Mouse (Mus musculus) hindbrain, embryonic 10.5 days (tissue): ENCODE data around the gene Hibadh. TPM values are rescaled to one million over a fixed set of nuclear protein-coding genes. Genes with fewer than 3 reads are reported as not detected.
"Not testable (repeated sequence)": the region's sequence is repeated elsewhere in the genome, so short reads cannot be mapped to it uniquely, and the experiment has no call there.

Source experiments
- DNase-seq: peaks from one replicate; pipeline ENCODE4 v3.0.0-alpha.2; 2017; ENCODE audit warnings: low spot score
- H3K27ac ChIP-seq: fragments of 300-500 bp; sonication (generic); 2 replicates; pipeline ENCODE4 v1.5.1; 2016; ENCODE audit warnings: mild to moderate bottlenecking, moderate library complexity
- H3K27me3 ChIP-seq: fragments of 300-500 bp; sonication (generic); 2 replicates; pipeline ENCODE4 v1.6.1; 2016; ENCODE audit warnings: mild to moderate bottlenecking; ENCODE audit not compliant: poor library complexity, insufficient read depth, severe bottlenecking
- H3K36me3 ChIP-seq: fragments of 300-500 bp; sonication (generic); 2 replicates; pipeline ENCODE4 v1.6.1; 2016; ENCODE audit warnings: mild to moderate bottlenecking, moderate library complexity
- H3K4me1 ChIP-seq: fragments of 300-500 bp; sonication (generic); replicated peaks from 2 replicates; pipeline ENCODE4 v1.6.1; 2016; ENCODE audit warnings: mild to moderate bottlenecking
- H3K4me3 ChIP-seq: fragments of 300-500 bp; sonication (generic); 2 replicates; pipeline ENCODE4 v1.5.1; 2016; ENCODE audit warnings: mild to moderate bottlenecking, moderate library complexity
- H3K9me3 ChIP-seq: fragments of 300-500 bp; sonication (generic); 2 replicates; pipeline ENCODE4 v1.6.1; 2016; ENCODE audit warnings: mild to moderate bottlenecking, moderate library complexity
- WGBS: fragments of 180-500 bp; shearing (Covaris S2); methylation state at CpG from one replicate; pipeline ENCODE4 v1.1.7; 2016; 5-methylcytosine and 5-hydroxymethylcytosine counted together
- polyA plus RNA-seq: library from polyadenylated mRNA; unstranded; fragments of >200 nt; fragmentation: Nextera tagmentation; extraction: Ambion mirVana; gene quantifications from 2 replicates; pipeline ENCODE4 v1.2.1, GENCODE M21; 2016

The Hibadh gene
- polyA plus RNA-seq: 71.8 and 77.8 TPM in 2 replicates

GRCm38 (mm10) chr6:52640224-52640712, at the start of gene Hibadh:
Hibadh (minus strand) TSS chr6:52640389.
- peak within 1 kb of the TSS; percentile 91 for H3K4me3 ChIP-seq
- peaks cover 30% of the 10 kb centered on the region for H3K4me1 ChIP-seq
- H3K27ac ChIP-seq: peak within 1 kb of the TSS; percentile 96
- WGBS: under 1% methylated on average over 34 of the region's 34 CpGs
- DNase-seq: peak; percentile 98
- no peaks in the 10 kb centered on the region for H3K9me3 ChIP-seq
- no peaks in the 10 kb centered on the region for H3K27me3 ChIP-seq
- no peaks in the 10 kb centered on the region for H3K36me3 ChIP-seq

GRCm38 (mm10) chr6:52686901-52687500, 46.8 kb upstream of the Hibadh start:
- Histone ChIP-seq H3K27ac (no peak overlapping the region), H3K4me3 (no peak overlapping the region), H3K9me3 (no peaks in the 10 kb centered on the region), H3K36me3 (no peaks in the 10 kb centered on the region), H3K27me3 (no peaks in the 10 kb centered on the region), H3K4me1 (peaks cover 11% of the 10 kb centered on the region)
- 82% methylated on average over 5 of the region's 5 CpGs for WGBS
- no peak for DNase-seq

- no peaks in the 10 kb centered on the region for H3K9me3 ChIP-seq
- no peak overlapping the region for H3K4me3 ChIP-seq
- peaks cover 11% of the 10 kb centered on the region for H3K4me1 ChIP-seq
- H3K27ac ChIP-seq: no peak overlapping the region
- no peak for DNase-seq
- H3K36me3 ChIP-seq: no peaks in the 10 kb centered on the region
- WGBS: 94% methylated on average over 3 of the region's 3 CpGs
- no peaks in the 10 kb centered on the region for H3K27me3 ChIP-seq
Observed at GRCm38 (mm10) chr6:52682607-52683006, 42.4 kb upstream of the Hibadh start.

GRCm38 (mm10) chr6:52681847-52682485, 41.8 kb upstream of the Hibadh start:
- Histone ChIP-seq H3K4me1 (peaks cover 11% of the 10 kb centered on the region), H3K9me3 (no peaks in the 10 kb centered on the region), H3K36me3 (no peaks in the 10 kb centered on the region), H3K27ac (no peak overlapping the region), H3K27me3 (no peaks in the 10 kb centered on the region), H3K4me3 (no peak overlapping the region)
- DNase-seq: no peak
- WGBS: 82% methylated on average over 6 of the region's 6 CpGs

- H3K9me3 ChIP-seq: no peaks in the 10 kb centered on the region
- DNase-seq: no peak
- no peaks in the 10 kb centered on the region for H3K36me3 ChIP-seq
- WGBS: 58% methylated on average over 8 of the region's 8 CpGs
- H3K4me3 ChIP-seq: no peak overlapping the region
- H3K27me3 ChIP-seq: no peaks in the 10 kb centered on the region
- H3K27ac ChIP-seq: no peak overlapping the region
- H3K4me1 ChIP-seq: peaks cover 11% of the 10 kb centered on the region
Observed at GRCm38 (mm10) chr6:52680458-52681032, 40.4 kb upstream of the Hibadh start.

GRCm38 (mm10) chr6:52679565-52679964, 39.4 kb upstream of the Hibadh start:
- H3K27ac ChIP-seq: no peak overlapping the region
- DNase-seq: no peak
- WGBS: 86% methylated on average over 9 of the region's 9 CpGs
- H3K36me3 ChIP-seq: no peaks in the 10 kb centered on the region
- peaks cover 5% of the 10 kb centered on the region for H3K4me1 ChIP-seq
- no peaks in the 10 kb centered on the region for H3K27me3 ChIP-seq
- no peak overlapping the region for H3K4me3 ChIP-seq
- H3K9me3 ChIP-seq: no peaks in the 10 kb centered on the region

GRCm38 (mm10) chr6:52677534-52677933, 37.3 kb upstream of the Hibadh start:
- not testable (repeated sequence) for H3K27ac ChIP-seq, H3K4me1 ChIP-seq, H3K9me3 ChIP-seq, H3K4me3 ChIP-seq, H3K36me3 ChIP-seq, DNase-seq, H3K27me3 ChIP-seq
- 81% methylated on average over 4 of the region's 4 CpGs for WGBS

GRCm38 (mm10) chr6:52675222-52675921, 35.2 kb upstream of the Hibadh start:
- no peak overlapping the region for H3K4me3 ChIP-seq
- no peaks in the 10 kb centered on the region for H3K9me3 ChIP-seq
- H3K4me1 ChIP-seq: no peaks in the 10 kb centered on the region
- H3K27ac ChIP-seq: no peak overlapping the region
- no peaks in the 10 kb centered on the region for H3K27me3 ChIP-seq
- WGBS: 78% methylated on average over 4 of the region's 4 CpGs
- H3K36me3 ChIP-seq: no peaks in the 10 kb centered on the region
- DNase-seq: no peak

GRCm38 (mm10) chr6:52674541-52674940, 34.4 kb upstream of the Hibadh start:
- DNase-seq: no peak
- Histone ChIP-seq H3K36me3 (no peaks in the 10 kb centered on the region), H3K4me3 (no peak overlapping the region), H3K9me3 (no peaks in the 10 kb centered on the region), H3K27ac (no peak overlapping the region), H3K4me1 (no peaks in the 10 kb centered on the region), H3K27me3 (no peaks in the 10 kb centered on the region)
- WGBS: 84% methylated on average over 12 of the region's 12 CpGs

- no peaks in the 10 kb centered on the region for H3K9me3 ChIP-seq
- 91% methylated on average over 7 of the region's 7 CpGs for WGBS
- no peak for DNase-seq
- no peaks in the 10 kb centered on the region for H3K36me3 ChIP-seq
- H3K27ac ChIP-seq: no peak overlapping the region
- H3K27me3 ChIP-seq: no peaks in the 10 kb centered on the region
- no peaks in the 10 kb centered on the region for H3K4me1 ChIP-seq
- no peak overlapping the region for H3K4me3 ChIP-seq
Observed at GRCm38 (mm10) chr6:52673706-52674105, 33.5 kb upstream of the Hibadh start.

- no peaks in the 10 kb centered on the region for H3K4me1 ChIP-seq
- no peaks in the 10 kb centered on the region for H3K9me3 ChIP-seq
- no peak overlapping the region for H3K4me3 ChIP-seq
- 76% methylated on average over 2 of the region's 2 CpGs for WGBS
- H3K27me3 ChIP-seq: no peaks in the 10 kb centered on the region
- no peak overlapping the region for H3K27ac ChIP-seq
- H3K36me3 ChIP-seq: no peaks in the 10 kb centered on the region
- no peak for DNase-seq
Observed at GRCm38 (mm10) chr6:52672539-52672938, 32.4 kb upstream of the Hibadh start.

- no peaks in the 10 kb centered on the region for H3K36me3 ChIP-seq
- DNase-seq: no peak
- H3K4me3 ChIP-seq: no peak overlapping the region
- WGBS: 87% methylated on average over 8 of the region's 8 CpGs
- H3K27ac ChIP-seq: no peak overlapping the region
- H3K4me1 ChIP-seq: no peaks in the 10 kb centered on the region
- no peaks in the 10 kb centered on the region for H3K9me3 ChIP-seq
- H3K27me3 ChIP-seq: no peaks in the 10 kb centered on the region
Observed at GRCm38 (mm10) chr6:52671791-52672190, 31.6 kb upstream of the Hibadh start.

GRCm38 (mm10) chr6:52669878-52670277, 29.7 kb upstream of the Hibadh start:
- not testable (repeated sequence) for H3K4me1 ChIP-seq, DNase-seq
- 48% methylated on average over 2 of the region's 2 CpGs for WGBS

More at GRCm38 (mm10) chr6:52669878-52670277, 29.7 kb upstream of the Hibadh start:
- H3K27me3 ChIP-seq, H3K9me3 ChIP-seq, H3K4me3 ChIP-seq, H3K27ac ChIP-seq, H3K36me3 ChIP-seq: not testable (repeated sequence)
